Mouse (Mus musculus): Measurements from ENCODE around the gene Dtnb.

GRCm38 (mm10) chr12:3547911-3548310 lies 24.3 kb upstream of the Dtnb start:
- no peak for TF ChIP-seq CTCF (IDR thresholded peaks at IDR 0.05; ENCODE audit: low read depth, low read length)
- TF ChIP-seq POLR2A (IDR thresholded peaks at IDR 0.05; ENCODE audit: borderline replicate concordance, low read depth, low read length) = no peak

Measured in bone marrow macrophage, adult 2 months (primary cell).